Mouse (Mus musculus) lung, embryonic 14.5 days (tissue): ENCODE data around the gene Pex11a. TPM values are rescaled to one million over a fixed set of nuclear protein-coding genes. Genes with fewer than 3 reads are reported as not detected.

Source experiments
- ATAC-seq: fragments of 200-750 bp; cut with Nextera tagmentation; 2 replicates; pipeline ENCODE4 v1.8.0; 2017; ENCODE audit warnings: mild to moderate bottlenecking, moderate TSS enrichment, moderate library complexity; ENCODE audit not compliant: insufficient read depth
- DNase-seq: peaks from one replicate; pipeline ENCODE4 v3.0.0-alpha.2; 2015
- H3K27ac ChIP-seq: fragments of 300-500 bp; sonication (generic); 2 replicates; pipeline ENCODE4 v1.5.1; 2014; ENCODE audit warnings: low read depth, mild to moderate bottlenecking, moderate library complexity
- H3K27me3 ChIP-seq: fragments of 300-500 bp; sonication (generic); 2 replicates; pipeline ENCODE4 v1.6.1; 2014; ENCODE audit warnings: low read length, control low read depth; ENCODE audit not compliant: insufficient read depth
- H3K36me3 ChIP-seq: fragments of 300-500 bp; sonication (generic); 2 replicates; pipeline ENCODE4 v1.6.1; 2014; ENCODE audit warnings: control low read depth; ENCODE audit not compliant: insufficient read depth
- H3K4me1 ChIP-seq: fragments of 300-500 bp; sonication (generic); 2 replicates; pipeline ENCODE4 v1.6.1; 2014; ENCODE audit warnings: antibody characterized with exemption, control low read depth; ENCODE audit not compliant: insufficient read depth
- H3K4me2 ChIP-seq: fragments of 300-500 bp; sonication (generic); 2 replicates; pipeline ENCODE4 v1.6.1; 2014; ENCODE audit warnings: mild to moderate bottlenecking
- H3K4me3 ChIP-seq: fragments of 300-500 bp; sonication (generic); 2 replicates; pipeline ENCODE4 v1.5.1; 2014; ENCODE audit warnings: low read depth, low read length
- H3K9ac ChIP-seq: fragments of 300-500 bp; sonication (generic); 2 replicates; pipeline ENCODE4 v1.6.1; 2014
- H3K9me3 ChIP-seq: fragments of 300-500 bp; sonication (generic); 2 replicates; pipeline ENCODE4 v1.6.1; 2016; ENCODE audit warnings: low read depth, low read length, control low read depth
- CTCF ChIP-seq: IDR thresholded peaks from 2 replicates; pipeline ENCODE4 v1.5.1; 2016; ENCODE audit warnings: antibody characterized with exemption, low read depth
- WGBS: fragments of 180-500 bp; shearing (Covaris S2); extraction: QIAGEN DNeasy Blood & Tissue Kit; methylation state at CpG from one replicate; pipeline ENCODE4 v1.1.7; 2014; 5-methylcytosine and 5-hydroxymethylcytosine counted together
- polyA plus RNA-seq: library from polyadenylated mRNA; unstranded; fragments of >200 nt; fragmentation: Nextera tagmentation; extraction: Ambion mirVana; gene quantifications from 2 replicates; pipeline ENCODE4 v1.2.1, GENCODE M21; 2014

Gene Pex11a
- polyA plus RNA-seq, 1 experiment from 2014 or later = 12.0 TPM

DNA sequence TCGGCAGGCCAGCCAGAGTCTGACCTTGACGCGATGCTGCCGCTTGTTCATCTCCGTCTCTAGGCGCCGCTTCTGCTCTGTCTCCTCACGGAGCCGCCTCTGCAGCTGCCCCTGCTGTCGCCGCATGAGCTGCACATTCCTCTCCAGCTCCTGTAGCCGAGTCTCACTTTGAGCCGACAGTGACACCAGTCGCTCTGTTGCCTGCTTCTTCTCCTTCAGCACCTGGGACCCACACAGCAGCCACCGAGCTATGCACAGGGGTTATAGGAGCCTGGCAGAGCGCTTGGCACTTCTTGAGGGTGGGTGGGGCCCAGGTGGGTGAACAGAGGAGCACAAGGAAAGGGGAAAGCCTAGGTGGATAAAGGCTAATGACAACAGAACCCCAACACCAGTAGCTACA is 40.2 kb downstream of the Pex11a start:
- no peak overlapping the region for H3K9ac ChIP-seq
- no peak overlapping the region for H3K27ac ChIP-seq
- no peak for DNase-seq
- no peaks in the 10 kb centered on the region for H3K27me3 ChIP-seq
- no peak for TF ChIP-seq CTCF
- no peak overlapping the region for H3K4me2 ChIP-seq
- H3K4me3 ChIP-seq = no peak overlapping the region
- no peak for ATAC-seq
- peaks cover 83% of the 10 kb centered on the region for H3K36me3 ChIP-seq
- no peaks in the 10 kb centered on the region for H3K4me1 ChIP-seq
- WGBS = 67% methylated on average over 16 of the region's 16 CpGs
- no peaks in the 10 kb centered on the region for H3K9me3 ChIP-seq

GRCm38 (mm10) chr7:79696495-79696894 is 46.4 kb downstream of the Pex11a start:
- no peaks in the 10 kb centered on the region for H3K9me3 ChIP-seq
- WGBS = 82% methylated on average over 8 of the region's 8 CpGs

More at GRCm38 (mm10) chr7:79696495-79696894, 46.4 kb downstream of the Pex11a start:
- H3K9ac ChIP-seq = no peak overlapping the region
- no peak for ATAC-seq
- H3K27ac ChIP-seq = no peak overlapping the region
- H3K36me3 ChIP-seq = peaks cover 95% of the 10 kb centered on the region
- DNase-seq = no peak
- no peak overlapping the region for H3K4me2 ChIP-seq
- H3K27me3 ChIP-seq = no peaks in the 10 kb centered on the region
- H3K4me1 ChIP-seq = no peaks in the 10 kb centered on the region
- TF ChIP-seq CTCF = no peak
- H3K4me3 ChIP-seq = no peak overlapping the region

Other genes with a start within 250 kb of the Pex11a start
- not detected in 2 replicates for gene Rhcg, start 125.5 kb downstream of the Pex11a start, polyA plus RNA-seq
- gene Ticrr, start 82.9 kb downstream of the Pex11a start, polyA plus RNA-seq = 18.3 and 20.8 TPM in 2 replicates
- gene Kif7, start 27.4 kb downstream of the Pex11a start, polyA plus RNA-seq = 6.1 and 7.6 TPM in 2 replicates
- not detected in 2 replicates for gene Plin1, start 10.2 kb downstream of the Pex11a start, polyA plus RNA-seq
- gene Wdr93, start within 50 bp of the Pex11a start, polyA plus RNA-seq = 0.16 and 0.17 TPM in 2 replicates
- gene Mesp1, start 50.7 kb upstream of the Pex11a start, polyA plus RNA-seq = not detected in 2 replicates
- gene Mesp2, start 67.6 kb upstream of the Pex11a start, polyA plus RNA-seq = 0.19 and 0.28 TPM in 2 replicates
- gene Anpep, start 117.9 kb upstream of the Pex11a start, polyA plus RNA-seq = 3.8 TPM in 2 replicates
- 30.6 and 32.4 TPM in 2 replicates for gene Ap3s2, start 177.5 kb upstream of the Pex11a start, polyA plus RNA-seq
- 25.3 and 26.8 TPM in 2 replicates for gene Arpin, start 192.2 kb upstream of the Pex11a start, polyA plus RNA-seq